Mouse (Mus musculus): ENCODE data around the gene Rcn1. TPM values are rescaled to one million over a fixed set of nuclear protein-coding genes. Genes with fewer than 3 reads are reported as not detected.

The Rcn1 gene
- total RNA-seq (2021): 10 to 100 TPM; 89.0 to 99.2 TPM
- long read RNA-seq, experiment 1, transcript Rcn1-201 (6 exons, 2,720 nt): major isoform, 82 of 87 reads
- long read RNA-seq, experiment 1, partial matches to known transcripts: 2 of 87 reads
- long read RNA-seq, experiment 1, other reads (novel, unspliced or antisense): 2 of 87 reads
- long read RNA-seq, experiment 2, transcript Rcn1-201 (6 exons, 2,720 nt): major isoform, 227 of 238 reads
- long read RNA-seq, experiment 2, partial matches to known transcripts: 2 of 238 reads
- long read RNA-seq, experiment 2, other reads (novel, unspliced or antisense): 7 of 238 reads

- DNase-seq (ENCODE audit: low spot score in 2 of 2): peak; percentile 35 to 77
Observed at GRCm38 (mm10) chr2:105399085-105399891, at the start of gene Rcn1. TSS of gene Rcn1 (minus strand) at chr2:105399319.

- DNase-seq (ENCODE audit: low spot score in 2 of 2): no peak
Observed at GRCm38 (mm10) chr2:105444072-105444471, 45.0 kb upstream of the Rcn1 start.

DNA sequence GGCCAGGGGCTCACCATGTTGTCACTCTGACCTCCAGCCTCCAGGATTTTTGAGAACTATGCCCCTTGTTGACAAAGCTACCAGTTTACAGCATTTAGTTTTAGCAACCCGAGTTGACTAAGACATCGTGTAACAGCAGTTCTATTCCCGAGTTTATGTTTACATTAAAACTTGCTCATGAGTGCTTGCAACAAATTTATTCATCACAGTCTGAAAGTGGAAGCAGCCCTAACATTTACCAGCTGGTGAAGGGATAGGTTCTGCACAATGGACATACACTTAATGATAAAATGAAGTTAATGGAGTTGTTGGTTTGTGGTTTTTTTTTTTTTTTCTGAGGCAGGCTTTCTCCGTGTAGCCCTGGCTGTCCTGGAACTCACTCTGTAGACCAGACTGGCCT lies 39.9 kb upstream of the Rcn1 start:
- no peak for DNase-seq (ENCODE audit: low spot score in 2 of 2)

DNA sequence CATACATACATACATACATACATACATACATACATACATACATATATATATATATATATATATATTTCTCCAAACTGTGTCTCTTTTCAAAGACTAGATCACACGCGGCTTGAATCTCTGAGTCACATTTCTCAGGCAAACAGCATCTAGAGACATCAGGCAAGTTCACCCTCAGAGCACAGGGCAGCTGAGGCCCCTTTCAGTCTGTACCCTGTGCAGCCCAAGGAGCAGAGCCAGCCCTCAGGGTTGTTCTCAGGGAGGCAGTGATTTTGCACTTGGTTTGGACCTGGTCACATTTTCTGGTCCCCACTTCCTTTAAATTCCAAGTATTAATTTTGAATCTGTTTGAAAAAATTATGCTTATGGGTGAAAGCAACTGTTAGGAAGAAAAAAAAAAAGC lies 39.4 kb upstream of the Rcn1 start:
- no peak for DNase-seq (ENCODE audit: low spot score in 2 of 2)

GRCm38 (mm10) chr2:105432927-105433326 lies 33.8 kb upstream of the Rcn1 start:
- no peak for DNase-seq (ENCODE audit: low spot score in 2 of 2)

GRCm38 (mm10) chr2:105430373-105430772 lies 31.3 kb upstream of the Rcn1 start:
- DNase-seq (ENCODE audit: low spot score in 2 of 2): no peak

DNA sequence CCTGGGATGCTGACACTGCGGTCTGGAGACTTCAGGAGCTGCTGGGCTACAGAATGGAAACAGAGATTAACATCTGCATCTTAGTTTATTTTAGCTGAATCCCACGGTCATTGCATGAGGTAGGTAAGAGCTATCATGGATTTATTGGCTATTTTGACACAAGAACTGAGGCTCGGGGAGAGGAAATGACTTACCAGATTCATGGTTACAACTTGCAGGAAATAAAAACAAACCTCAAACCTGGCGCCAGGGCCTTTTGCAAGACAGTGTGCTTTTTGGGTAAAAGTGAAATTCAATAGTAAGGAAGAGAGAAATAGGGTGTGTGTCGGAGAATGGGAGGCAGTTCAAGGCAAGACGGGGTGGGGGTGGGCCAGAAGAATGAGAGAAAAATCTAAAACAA lies 30.8 kb upstream of the Rcn1 start:
- DNase-seq (ENCODE audit: low spot score in 2 of 2): no peak

DNA sequence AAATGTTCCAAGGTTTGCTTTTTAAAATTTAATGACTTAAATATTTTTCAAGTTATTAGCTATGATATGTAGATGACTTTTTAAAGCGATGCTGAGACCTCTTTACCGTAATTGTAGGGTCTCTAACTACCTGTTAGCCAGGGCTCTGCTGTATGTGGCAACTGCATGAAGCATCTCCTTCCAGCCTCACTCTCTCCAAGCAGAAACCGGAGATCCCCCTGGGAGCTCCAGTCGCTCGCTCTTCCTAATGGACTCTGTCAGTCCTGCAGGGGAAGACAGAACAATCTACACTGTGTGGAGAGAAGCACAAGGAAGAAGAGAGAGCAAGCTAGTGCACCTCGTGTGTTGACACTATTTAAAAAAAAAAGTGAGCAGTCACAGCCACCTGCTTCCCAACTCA lies 29.3 kb upstream of the Rcn1 start:
- DNase-seq (ENCODE audit: low spot score in 2 of 2): no peak

GRCm38 (mm10) chr2:105428029-105428428 lies 28.9 kb upstream of the Rcn1 start:
- peak; percentile 14 to 26 for DNase-seq (ENCODE audit: low spot score in 2 of 2)

DNA sequence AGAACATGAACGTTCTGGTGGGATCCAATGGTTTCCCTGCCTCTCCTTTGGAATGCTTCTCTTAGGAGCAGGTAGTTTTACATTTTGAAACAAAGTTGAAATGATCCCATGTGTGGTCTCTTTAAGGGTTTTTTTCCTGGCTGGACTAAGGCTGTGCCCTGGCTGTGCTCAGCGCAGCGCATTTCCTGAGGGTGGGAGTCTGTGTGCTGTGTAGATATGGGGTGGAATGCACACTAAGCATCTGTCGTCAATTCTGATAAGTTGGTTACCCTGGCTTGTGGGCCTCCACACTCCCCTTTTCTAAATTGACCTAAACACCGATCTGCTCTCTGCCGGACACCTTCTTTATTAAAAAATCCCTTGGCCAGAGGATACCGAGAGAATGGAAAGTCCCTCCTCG lies 28.3 kb upstream of the Rcn1 start:
- no peak for DNase-seq (ENCODE audit: low spot score in 2 of 2)

GRCm38 (mm10) chr2:105418629-105419227 lies 19.6 kb upstream of the Rcn1 start:
- DNase-seq (ENCODE audit: low spot score in 2 of 2): no peak

DNA sequence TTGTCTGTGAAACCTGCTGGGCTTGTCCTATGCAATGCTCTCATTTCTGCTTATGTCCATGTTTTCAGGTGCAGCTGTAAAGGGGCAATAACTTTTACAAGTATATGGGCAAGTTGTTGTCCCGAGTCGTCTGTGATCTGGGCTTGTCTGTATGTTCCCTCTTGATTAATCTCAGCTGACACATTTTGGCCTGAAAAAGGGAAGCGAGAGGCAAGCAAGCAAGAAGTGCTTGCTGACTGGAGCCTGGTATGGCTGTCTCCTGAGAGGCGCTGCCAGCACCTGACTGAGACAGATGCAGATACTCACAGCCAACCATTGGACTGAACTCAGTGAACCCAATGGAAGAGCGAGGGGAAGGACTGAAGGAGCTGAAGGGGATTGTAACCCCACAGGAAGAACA lies 18.5 kb upstream of the Rcn1 start:
- no peak for DNase-seq (ENCODE audit: low spot score in 2 of 2)

- no peak for DNase-seq (ENCODE audit: low spot score in 2 of 2)
Observed at GRCm38 (mm10) chr2:105416660-105417348, 17.7 kb upstream of the Rcn1 start.

GRCm38 (mm10) chr2:105416046-105416659 lies 17.0 kb upstream of the Rcn1 start:
- no peak for DNase-seq (ENCODE audit: low spot score in 2 of 2)

- DNase-seq (ENCODE audit: low spot score in 2 of 2): no peak
Observed at GRCm38 (mm10) chr2:105414309-105414708, 15.2 kb upstream of the Rcn1 start.

DNA sequence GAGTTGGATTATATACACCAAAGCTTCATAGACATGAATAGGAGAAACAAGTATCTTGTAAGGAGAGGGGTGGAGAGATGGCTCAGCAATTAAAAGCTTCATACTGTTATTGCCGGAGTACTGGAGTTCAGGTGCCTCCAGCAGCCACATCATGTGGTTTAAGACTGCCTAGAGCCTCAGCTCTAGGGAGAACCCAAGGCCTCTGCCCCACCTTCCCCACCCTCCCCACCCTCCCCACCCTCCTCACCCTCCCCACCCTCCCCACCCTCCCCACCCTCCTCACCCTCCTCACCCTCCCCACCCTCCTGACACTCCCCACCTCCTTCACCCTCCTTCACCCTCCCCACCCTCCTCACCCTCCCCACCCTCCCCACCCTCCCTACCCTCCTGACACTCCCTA lies 10.1 kb upstream of the Rcn1 start:
- DNase-seq (ENCODE audit: low spot score in 2 of 2): no peak

GRCm38 (mm10) chr2:105408511-105408910 lies 9.4 kb upstream of the Rcn1 start:
- no peak for DNase-seq (ENCODE audit: low spot score in 2 of 2)

GRCm38 (mm10) chr2:105402180-105402579 lies 3.1 kb upstream of the Rcn1 start:
- no peak for DNase-seq (ENCODE audit: low spot score in 2 of 2)

DNA sequence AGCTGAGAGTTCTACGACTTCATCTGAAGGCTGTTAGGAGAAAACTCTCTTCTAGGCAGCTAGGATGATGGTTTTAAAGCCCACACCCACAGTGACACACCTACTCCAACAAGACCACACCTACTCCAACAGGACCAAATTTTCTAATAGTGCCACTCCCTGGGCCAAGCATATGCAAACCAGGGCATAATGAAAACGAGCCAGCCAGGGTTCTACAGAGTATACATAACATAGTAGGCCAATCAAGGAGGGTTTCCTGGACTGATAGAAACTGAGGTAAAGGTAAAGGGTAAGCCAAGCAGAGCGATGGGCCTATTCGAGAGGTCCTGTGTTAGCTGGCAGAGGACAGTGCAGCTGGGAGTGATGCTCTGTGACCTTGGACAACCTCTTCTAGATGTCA lies 1.4 kb upstream of the Rcn1 start:
- no peak for DNase-seq (ENCODE audit: low spot score in 2 of 2)

GRCm38 (mm10) chr2:105398636-105399084 lies 459 bp downstream of the Rcn1 start:
- peak in 1 of 2 experiments; percentile 8 for DNase-seq (ENCODE audit: low spot score in 2 of 2)

Data from adrenal gland, postnatal 4 days (tissue).